11 mouse cellular contexts compared by ENCODE assay signal in the genomic region with DNA sequence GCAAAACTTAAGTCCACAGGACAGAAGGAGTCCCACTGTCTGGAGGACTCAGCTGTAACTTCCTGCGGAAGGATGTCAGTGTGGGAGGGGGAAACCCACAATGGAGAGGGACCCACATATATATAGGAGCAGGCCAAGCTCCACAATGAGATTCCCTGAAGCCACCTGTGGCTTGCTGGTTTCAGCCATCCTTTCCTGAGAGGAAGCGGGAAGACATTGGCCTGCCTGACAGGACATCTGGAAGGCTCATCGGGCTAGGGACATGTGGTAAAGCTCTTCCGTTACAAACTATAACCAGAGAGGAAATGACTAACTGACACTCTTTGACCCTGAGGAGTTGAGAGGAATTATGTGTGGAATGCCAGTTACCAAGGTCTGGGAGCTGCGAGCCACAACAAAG. TPM values are rescaled to one million over a fixed set of nuclear protein-coding genes. Genes with fewer than 3 reads are reported as not detected.
DNase-seq lines count a peak whose midpoint lies in the region; ATAC-seq and TF ChIP-seq lines count a peak whose summit lies in the region.
"Had no signal": no experiment of that assay in that cellular context is flagged by ENCODE, and none has a peak within 500 bp of the region (broad histone marks: within the 10 kb centered on the region; RNA-seq: fewer than 3 reads in every experiment).

No protein-coding gene starts in this region.

- no peak for TF ChIP-seq EP300 in stomach, postnatal 0 days (optimal IDR thresholded peaks at IDR 0.05)

- H3K36me3 ChIP-seq in lung, embryonic 14.5 days (ENCODE audit: insufficient read depth), result no peaks in the 10 kb centered on the region
- no peaks in the 10 kb centered on the region for H3K36me3 ChIP-seq in kidney, embryonic 14.5 days (ENCODE audit: control insufficient read depth, insufficient read depth, low read length)
- H3K36me3 ChIP-seq in stomach, postnatal 0 days (ENCODE audit: control insufficient read depth, insufficient read depth, low read length), result no peaks in the 10 kb centered on the region

- H3K27ac ChIP-seq in lung, embryonic 14.5 days (ENCODE audit: low read depth), result peak overlapping the region; percentile 16; the same call in 1 of the 2 replicates
- 0 out of 2 replicates have a peak overlapping the region, but pooled peaks have one; percentile 11 for H3K27ac ChIP-seq in kidney, embryonic 14.5 days (ENCODE audit: low read depth, low read length)
- no peak overlapping the region for H3K27ac ChIP-seq in stomach, postnatal 0 days (replicated peaks)
- H3K27ac ChIP-seq: left cerebral cortex, adult 2 months had no signal

- WGBS in lung, embryonic 14.5 days, result 36% methylated on average over 5 of the region's 5 CpGs
- 52% methylated on average over 5 of the region's 5 CpGs for WGBS in kidney, embryonic 14.5 days
- 55% methylated on average over 5 of the region's 5 CpGs for WGBS in stomach, postnatal 0 days

- peak; percentile 65 for ATAC-seq in lung, embryonic 14.5 days (ENCODE audit: insufficient read depth)
- ATAC-seq in kidney, embryonic 14.5 days (ENCODE audit: low FRiP score, low TSS enrichment), result peak; percentile 56; the same call in 1 of the 2 replicates
- ATAC-seq in stomach, postnatal 0 days (ENCODE audit: low FRiP score, low TSS enrichment), result 0 out of 2 replicates have a peak, but pooled peaks have one; percentile 18

- TF ChIP-seq CTCF in lung, embryonic 14.5 days (IDR thresholded peaks at IDR 0.05; ENCODE audit: low read depth), result no peak
- no peak for TF ChIP-seq CTCF in stomach, postnatal 0 days (IDR thresholded peaks at IDR 0.05; ENCODE audit: low read depth)

- intact Hi-C loops in gastrocnemius, postnatal 14 days (cut with DNase I; ENCODE audit: low total_unique reads), result no loop called here

- peaks cover 14% of the 10 kb centered on the region for H3K4me1 ChIP-seq in lung, embryonic 14.5 days (ENCODE audit: insufficient read depth)
- 0 out of 2 replicates have a peak, but pooled peaks cover 7% of the 10 kb centered on the region for H3K4me1 ChIP-seq in kidney, embryonic 14.5 days (ENCODE audit: control insufficient read depth, insufficient read depth, low read length)
- H3K4me1 ChIP-seq in stomach, postnatal 0 days (replicated peaks; ENCODE audit: control insufficient read depth, insufficient read depth), result no peaks in the 10 kb centered on the region

- no peak overlapping the region for H3K4me2 ChIP-seq in lung, embryonic 14.5 days
- no peak overlapping the region for H3K4me2 ChIP-seq in kidney, embryonic 14.5 days (replicated peaks; ENCODE audit: low read depth, low read length)
- no peak overlapping the region for H3K4me2 ChIP-seq in stomach, postnatal 0 days (replicated peaks; ENCODE audit: low read depth)

- H3K9ac ChIP-seq in lung, embryonic 14.5 days, result no peak overlapping the region
- no peak overlapping the region for H3K9ac ChIP-seq in kidney, embryonic 14.5 days (ENCODE audit: low read depth, low read length)
- H3K9ac ChIP-seq in stomach, postnatal 0 days (ENCODE audit: low read length), result no peak overlapping the region

- H3K27me3 ChIP-seq in lung, embryonic 14.5 days (ENCODE audit: insufficient read depth, low read length), result no peaks in the 10 kb centered on the region
- no peaks in the 10 kb centered on the region for H3K27me3 ChIP-seq in kidney, embryonic 14.5 days (ENCODE audit: control insufficient read depth, insufficient read depth, low read length)
- no peaks in the 10 kb centered on the region for H3K27me3 ChIP-seq in stomach, postnatal 0 days (ENCODE audit: control insufficient read depth, insufficient read depth, low read length)

- H3K4me3 ChIP-seq in lung, embryonic 14.5 days (ENCODE audit: low read depth, low read length), result no peak overlapping the region
- H3K4me3 ChIP-seq in kidney, embryonic 14.5 days (ENCODE audit: low read length), result no peak overlapping the region
- H3K4me3 ChIP-seq in stomach, postnatal 0 days (ENCODE audit: low read depth, low read length), result no peak overlapping the region
- H3K4me3 ChIP-seq: left cerebral cortex, adult 2 months had no signal

- peak; percentile 68 for DNase-seq in lung, embryonic 14.5 days
- DNase-seq in lung, postnatal 4 days, result no peak
- peak; percentile 72 for DNase-seq in forelimb bud, embryonic 11.5 days (ENCODE audit: low read depth, low spot score)
- DNase-seq in stomach, postnatal 0 days (ENCODE audit: low spot score), result no peak
- no peak for DNase-seq in ovary, postnatal 36 days (ENCODE audit: low spot score)
- DNase-seq in layer of hippocampus, postnatal 14 days (ENCODE audit: low spot score in 2 of 2), result no peak
- DNase-seq in gastrocnemius, postnatal 14 days, result no peak

- no peaks in the 10 kb centered on the region for H3K9me3 ChIP-seq in lung, embryonic 14.5 days (ENCODE audit: low read depth, low read length)
- no peaks in the 10 kb centered on the region for H3K9me3 ChIP-seq in kidney, embryonic 14.5 days (ENCODE audit: control insufficient read depth, low read length)
- H3K9me3 ChIP-seq in stomach, postnatal 0 days (ENCODE audit: control insufficient read depth, low read length), result no peaks in the 10 kb centered on the region

RNA-seq across cellular contexts. Expression of a gene that starts 34.8 kb away (rescaled TPM):
- polyA plus RNA-seq in lung, embryonic 14.5 days (2014; fragmentation: Nextera tagmentation; extraction: Ambion mirVana), result not detected in 2 replicates
- 0.59 TPM in 1 of 2 replicates, not detected in the other for polyA plus RNA-seq in kidney, embryonic 14.5 days (2014; fragmentation: Nextera tagmentation; extraction: Ambion mirVana)
- not detected in 2 replicates for polyA plus RNA-seq in stomach, postnatal 0 days (2015; fragmentation: Nextera tagmentation; extraction: Ambion mirVana)
- total RNA-seq in layer of hippocampus, postnatal 14 days (2021), result not detected
- total RNA-seq in gastrocnemius, postnatal 14 days (2021), result not detected
- total RNA-seq: left cerebral cortex, adult 2 months had no signal
- polyA plus RNA-seq: cortical plate, adult 2 months; neural tube, embryonic 14.5 days had no signal

Comparison
In these comparisons a context has a peak if more than half of its experiments do, and no peak if none do; other contexts are left out.
1. DNase-seq: peak in lung, embryonic 14.5 days (single experiment) and forelimb bud, embryonic 11.5 days (single experiment); none in lung, postnatal 4 days (0 of 2), stomach, postnatal 0 days (single experiment), ovary, postnatal 36 days (single experiment), layer of hippocampus, postnatal 14 days (0 of 2) and gastrocnemius, postnatal 14 days (single experiment).
2. Peak in every context shown above with its lines, with median percentiles within 50 percentile points of each other: ATAC-seq.